Mouse (Mus musculus): ENCODE measurements around the gene Sde2. TPM values are rescaled to one million over a fixed set of nuclear protein-coding genes. Genes with fewer than 3 reads are reported as not detected.
"Not testable (repeated sequence)": the region's sequence is repeated elsewhere in the genome, so short reads cannot be mapped to it uniquely, and the experiment has no call there.

Gene Sde2
- polyA plus RNA-seq, 1 experiment = 7.5 TPM

- H3K4me1 ChIP-seq (ENCODE audit: control insufficient read depth, insufficient read depth, insufficient read length, low read length) = peaks cover 3% of the 10 kb centered on the region; the same call in 1 of the 2 replicates
- H3K4me3 ChIP-seq (ENCODE audit: insufficient read depth, low read depth, low read length) = no peak overlapping the region
Measured at GRCm38 (mm10) chr1:180823716-180824115, 27.2 kb upstream of the Sde2 start.

GRCm38 (mm10) chr1:180824721-180825120 is 26.2 kb upstream of the Sde2 start:
- Histone ChIP-seq H3K4me3 (ENCODE audit: insufficient read depth, low read depth, low read length) (peak overlapping the region; percentile 23), H3K27ac (replicated peaks; ENCODE audit: low read depth, low read length) (peak overlapping the region; percentile 72), H3K4me1 (ENCODE audit: control insufficient read depth, insufficient read depth, insufficient read length, low read length) (peaks cover 3% of the 10 kb centered on the region; the same call in 1 of the 2 replicates)

More at GRCm38 (mm10) chr1:180823716-180824115, 27.2 kb upstream of the Sde2 start:
- H3K27ac ChIP-seq (replicated peaks; ENCODE audit: low read depth, low read length) = no peak overlapping the region

- H3K4me3 ChIP-seq (ENCODE audit: insufficient read depth, low read depth, low read length) = no peak overlapping the region
- peaks cover 3% of the 10 kb centered on the region; the same call in 1 of the 2 replicates for H3K4me1 ChIP-seq (ENCODE audit: control insufficient read depth, insufficient read depth, insufficient read length, low read length)
- no peak overlapping the region for H3K27ac ChIP-seq (replicated peaks; ENCODE audit: low read depth, low read length)
Measured at GRCm38 (mm10) chr1:180826634-180827033, 24.3 kb upstream of the Sde2 start.

GRCm38 (mm10) chr1:180829775-180830174 is 21.2 kb upstream of the Sde2 start:
- H3K4me1 ChIP-seq (ENCODE audit: control insufficient read depth, insufficient read depth, insufficient read length, low read length) = 0 out of 2 replicates have a peak, but pooled peaks cover 3% of the 10 kb centered on the region
- H3K27ac ChIP-seq (replicated peaks; ENCODE audit: low read depth, low read length) = no peak overlapping the region
- H3K4me3 ChIP-seq (ENCODE audit: insufficient read depth, low read depth, low read length) = no peak overlapping the region

GRCm38 (mm10) chr1:180830175-180830574 is 20.8 kb upstream of the Sde2 start:
- Histone ChIP-seq H3K4me1 (ENCODE audit: control insufficient read depth, insufficient read depth, insufficient read length, low read length) (no peaks in the 10 kb centered on the region), H3K27ac (replicated peaks; ENCODE audit: low read depth, low read length) (no peak overlapping the region), H3K4me3 (ENCODE audit: insufficient read depth, low read depth, low read length) (no peak overlapping the region)

- H3K4me1 ChIP-seq (ENCODE audit: control insufficient read depth, insufficient read depth, insufficient read length, low read length) = no peaks in the 10 kb centered on the region
- no peak overlapping the region for H3K27ac ChIP-seq (replicated peaks; ENCODE audit: low read depth, low read length)
- H3K4me3 ChIP-seq (ENCODE audit: insufficient read depth, low read depth, low read length) = no peak overlapping the region
Measured at GRCm38 (mm10) chr1:180830588-180831346, 20.2 kb upstream of the Sde2 start.

GRCm38 (mm10) chr1:180835273-180836015 is 15.5 kb upstream of the Sde2 start:
- H3K4me3 ChIP-seq (ENCODE audit: insufficient read depth, low read depth, low read length) = no peak overlapping the region
- H3K4me1 ChIP-seq (ENCODE audit: control insufficient read depth, insufficient read depth, insufficient read length, low read length) = no peaks in the 10 kb centered on the region

GRCm38 (mm10) chr1:180836467-180836866 is 14.5 kb upstream of the Sde2 start:
- not testable (repeated sequence) for H3K27ac ChIP-seq (replicated peaks; ENCODE audit: low read depth, low read length); H3K4me3 ChIP-seq (ENCODE audit: insufficient read depth, low read depth, low read length); H3K4me1 ChIP-seq (ENCODE audit: control insufficient read depth, insufficient read depth, insufficient read length, low read length)

More at GRCm38 (mm10) chr1:180835273-180836015, 15.5 kb upstream of the Sde2 start:
- H3K27ac ChIP-seq (replicated peaks; ENCODE audit: low read depth, low read length) = no peak overlapping the region

- no peak overlapping the region for H3K27ac ChIP-seq (replicated peaks; ENCODE audit: low read depth, low read length)
- no peak overlapping the region for H3K4me3 ChIP-seq (ENCODE audit: insufficient read depth, low read depth, low read length)
- no peaks in the 10 kb centered on the region for H3K4me1 ChIP-seq (ENCODE audit: control insufficient read depth, insufficient read depth, insufficient read length, low read length)
Measured at GRCm38 (mm10) chr1:180837186-180837585, 13.7 kb upstream of the Sde2 start.

- no peak overlapping the region for H3K4me3 ChIP-seq (ENCODE audit: insufficient read depth, low read depth, low read length)
- H3K27ac ChIP-seq (replicated peaks; ENCODE audit: low read depth, low read length) = no peak overlapping the region
- H3K4me1 ChIP-seq (ENCODE audit: control insufficient read depth, insufficient read depth, insufficient read length, low read length) = no peaks in the 10 kb centered on the region
Measured at GRCm38 (mm10) chr1:180838014-180838413, 12.9 kb upstream of the Sde2 start.

GRCm38 (mm10) chr1:180839201-180839910 is 11.6 kb upstream of the Sde2 start:
- Histone ChIP-seq H3K27ac (replicated peaks; ENCODE audit: low read depth, low read length) (no peak overlapping the region), H3K4me1 (ENCODE audit: control insufficient read depth, insufficient read depth, insufficient read length, low read length) (no peaks in the 10 kb centered on the region), H3K4me3 (ENCODE audit: insufficient read depth, low read depth, low read length) (no peak overlapping the region)

- Histone ChIP-seq H3K4me1 (ENCODE audit: control insufficient read depth, insufficient read depth, insufficient read length, low read length) (no peaks in the 10 kb centered on the region), H3K27ac (replicated peaks; ENCODE audit: low read depth, low read length) (no peak overlapping the region), H3K4me3 (ENCODE audit: insufficient read depth, low read depth, low read length) (no peak overlapping the region)
Measured at GRCm38 (mm10) chr1:180841561-180842300, 9.2 kb upstream of the Sde2 start.

- peak overlapping the region; percentile 47 for H3K4me3 ChIP-seq (ENCODE audit: insufficient read depth, low read depth, low read length)
- peak overlapping the region; percentile 99 for H3K27ac ChIP-seq (replicated peaks; ENCODE audit: low read depth, low read length)
- peaks cover 12% of the 10 kb centered on the region for H3K4me1 ChIP-seq (ENCODE audit: control insufficient read depth, insufficient read depth, insufficient read length, low read length)
Measured at GRCm38 (mm10) chr1:180848114-180848510, 2.8 kb upstream of the Sde2 start.

GRCm38 (mm10) chr1:180848511-180849241 is 2.3 kb upstream of the Sde2 start:
- H3K27ac ChIP-seq (replicated peaks; ENCODE audit: low read depth, low read length) = peak overlapping the region; percentile 99
- peaks cover 12% of the 10 kb centered on the region for H3K4me1 ChIP-seq (ENCODE audit: control insufficient read depth, insufficient read depth, insufficient read length, low read length)
- H3K4me3 ChIP-seq (ENCODE audit: insufficient read depth, low read depth, low read length) = peak overlapping the region; percentile 47

Data from brown adipose tissue, adult 24 weeks (tissue).